Mouse (Mus musculus): ENCODE measurements around the gene Zfp931.
A peak's percentile ranks its signal among the peaks of the same experiment; 100 is the strongest.
"Not testable (repeated sequence)": the region's sequence is repeated elsewhere in the genome, so short reads cannot be mapped to it uniquely, and the experiment has no call there.

The Zfp931 gene

DNA sequence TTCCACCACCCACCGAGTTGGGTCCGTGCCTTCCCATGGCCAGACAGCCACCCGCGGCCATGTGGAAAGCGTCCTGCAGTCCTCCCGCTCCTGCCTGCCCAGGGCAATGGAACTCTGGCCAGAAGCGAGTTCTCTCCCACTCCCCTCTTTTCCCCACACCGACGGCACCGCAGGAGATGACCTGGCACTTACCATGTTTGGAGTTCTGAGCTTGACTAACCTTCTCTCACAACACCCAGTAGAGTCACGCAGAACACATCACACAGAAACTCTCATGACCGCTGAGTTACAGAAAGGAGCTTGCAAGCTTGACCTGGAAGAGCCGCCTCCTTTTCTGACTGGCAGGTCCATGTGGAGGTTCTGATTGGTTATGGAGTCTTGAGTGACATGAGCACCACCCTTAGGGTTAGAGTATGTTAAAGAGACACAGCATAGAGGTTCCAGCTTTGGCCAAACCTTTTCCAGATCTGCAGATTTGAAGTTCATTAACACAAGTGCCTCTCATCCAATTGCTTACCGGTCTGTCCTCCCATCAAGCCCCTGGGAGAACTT, at the start of gene Zfp931:
Zfp931 (minus strand) TSS at position 311 of the 552 bp plus-strand sequence.
- not testable (repeated sequence) for DNase-seq (ENCODE audit: low read depth, low spot score)

GRCm38 (mm10) chr2:178126041-178126820, 48.0 kb upstream of the Zfp931 start:
- DNase-seq (ENCODE audit: low read depth, low spot score): no peak

GRCm38 (mm10) chr2:178125427-178125826, 47.2 kb upstream of the Zfp931 start:
- no peak for DNase-seq (ENCODE audit: low read depth, low spot score)

GRCm38 (mm10) chr2:178123466-178123865, 45.2 kb upstream of the Zfp931 start:
- DNase-seq (ENCODE audit: low read depth, low spot score): no peak

DNA sequence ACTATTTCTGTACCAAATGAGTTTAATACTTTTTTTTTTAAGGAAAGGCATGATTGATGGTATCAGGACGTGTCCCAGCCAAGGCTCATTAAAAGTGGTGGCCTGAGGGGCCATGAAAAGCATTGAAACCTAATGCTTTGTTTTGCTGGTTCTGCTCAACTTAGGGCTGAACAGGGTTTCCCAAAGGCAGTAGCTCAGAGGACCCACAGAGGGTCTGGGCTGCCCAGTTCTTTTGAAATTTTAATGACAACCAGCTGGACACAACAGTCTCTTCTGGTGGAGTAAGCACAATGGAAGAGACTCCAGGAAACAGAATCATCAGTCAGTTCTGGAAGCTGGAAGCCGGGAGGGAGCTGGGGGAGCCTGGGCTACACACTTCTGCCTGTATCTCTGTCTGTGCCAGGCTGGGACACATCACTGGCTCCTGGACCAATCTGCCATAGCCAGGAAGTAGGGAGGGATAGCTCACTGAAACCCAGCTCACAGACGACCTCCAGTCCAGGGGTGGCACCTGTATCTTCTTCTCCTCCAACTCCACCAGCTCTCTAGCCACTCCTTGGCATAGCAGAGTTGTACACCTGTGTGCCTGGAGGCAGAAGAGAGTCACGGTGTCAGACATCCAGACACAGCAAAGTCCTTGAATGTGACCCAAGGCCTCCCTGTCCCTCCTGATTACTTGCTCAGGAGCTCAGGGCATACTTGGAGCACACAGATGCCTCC, 43.8 kb upstream of the Zfp931 start:
- no peak for DNase-seq (ENCODE audit: low read depth, low spot score)

DNA sequence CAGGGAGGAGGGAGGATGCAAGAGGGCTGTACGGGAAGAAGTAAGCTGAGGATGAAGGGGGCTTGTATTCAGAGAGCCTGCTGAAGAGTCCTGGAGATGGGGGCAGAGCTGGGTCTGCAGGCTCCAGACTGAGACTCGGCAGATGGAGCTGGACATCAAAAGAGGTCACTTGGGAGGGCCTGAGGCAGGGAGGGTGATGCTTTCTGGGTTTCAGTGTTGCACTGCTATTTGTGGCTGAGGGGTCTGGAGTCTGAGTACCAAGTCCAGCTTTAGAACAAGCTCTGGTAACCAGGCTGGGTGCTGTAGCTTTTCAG, 43.1 kb upstream of the Zfp931 start:
- no peak for DNase-seq (ENCODE audit: low read depth, low spot score)

DNA sequence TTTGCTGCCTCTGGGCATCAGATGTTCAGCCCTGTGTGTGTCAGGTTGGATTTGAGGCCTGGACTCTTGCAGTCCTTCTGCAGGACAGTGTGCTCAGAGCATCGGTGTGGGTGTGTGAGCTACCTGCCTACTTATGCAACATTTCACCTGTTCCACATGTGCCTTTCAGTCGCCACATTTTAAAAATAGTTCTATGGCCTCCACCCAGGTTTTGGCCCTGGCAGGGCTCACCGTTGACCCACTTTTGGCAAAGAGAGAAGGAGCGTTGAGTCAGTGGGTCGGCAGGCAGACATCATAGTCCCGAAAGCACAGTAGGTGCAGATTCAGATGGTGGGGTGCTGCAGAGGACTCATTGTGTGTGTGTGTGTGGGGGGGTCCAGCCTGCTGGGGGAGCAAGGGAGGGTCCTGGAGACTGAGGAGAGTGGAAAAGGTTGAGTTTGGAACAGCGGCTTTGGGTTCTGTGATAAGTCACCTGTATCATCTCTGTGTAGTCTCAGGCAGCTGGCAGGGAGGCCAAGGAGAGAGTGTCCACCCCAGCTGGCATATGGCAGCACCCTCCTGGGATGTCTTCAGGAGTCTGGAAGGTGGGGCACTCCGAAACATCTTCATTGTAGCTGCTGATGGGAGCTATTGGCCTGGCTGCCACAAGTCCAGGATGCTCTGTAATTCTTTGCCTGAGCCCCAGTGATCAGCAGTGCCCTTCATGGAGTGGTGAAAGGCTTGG, 42.5 kb upstream of the Zfp931 start:
- DNase-seq (ENCODE audit: low read depth, low spot score): no peak

DNA sequence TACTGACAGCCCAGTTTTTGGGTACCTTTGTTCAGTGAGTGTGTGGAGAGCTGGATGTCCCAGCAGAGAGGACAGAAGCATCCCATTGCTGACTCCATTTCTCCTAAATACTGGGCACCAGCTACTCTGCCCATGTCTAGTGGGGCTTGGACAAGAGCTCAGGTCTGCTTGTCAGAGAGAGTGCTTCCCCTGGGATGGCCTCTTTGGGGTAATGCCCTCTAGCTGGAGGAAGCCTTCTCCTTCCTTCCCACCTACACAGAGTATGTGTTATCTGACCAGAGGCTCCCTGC, 42.0 kb upstream of the Zfp931 start:
- DNase-seq (ENCODE audit: low read depth, low spot score): no peak

DNA sequence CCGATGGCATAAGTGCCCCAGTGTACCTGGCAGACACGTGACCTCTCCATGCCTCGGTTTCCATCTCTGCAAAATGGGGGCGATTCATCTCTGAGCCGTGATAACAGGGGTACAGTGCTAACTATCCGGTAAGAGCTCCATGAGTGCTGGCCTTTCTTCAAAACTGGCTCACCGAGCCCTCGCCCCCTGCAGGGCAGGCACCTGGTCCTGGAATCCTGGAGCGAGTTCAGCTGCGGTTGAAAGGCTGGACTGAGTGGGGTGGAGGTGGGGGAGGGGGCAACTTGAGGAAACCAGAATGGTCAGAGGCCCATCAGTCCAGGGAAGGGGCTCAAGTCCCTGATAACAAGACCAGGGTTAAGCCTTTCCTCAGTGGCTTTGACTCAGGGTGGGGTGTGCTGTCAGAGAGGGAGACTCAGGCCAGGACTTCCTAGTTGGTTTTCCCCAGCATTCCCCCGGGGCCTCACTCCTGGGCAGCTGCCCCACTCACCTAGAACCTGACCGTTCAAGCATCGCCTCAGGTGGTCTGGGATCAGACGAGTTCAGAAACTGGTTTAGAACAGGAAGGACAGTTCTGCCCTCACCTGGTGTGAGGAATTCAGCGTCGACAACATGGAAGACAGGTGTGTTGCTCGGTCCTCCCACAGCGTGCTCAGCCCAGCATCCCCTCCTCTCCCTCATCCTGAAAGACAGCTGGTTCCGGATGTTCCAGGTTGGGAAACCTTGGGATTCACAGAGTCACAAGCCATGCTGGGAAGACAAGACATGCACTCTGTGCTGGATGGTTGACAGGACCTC, 41.5 kb upstream of the Zfp931 start:
- DNase-seq (ENCODE audit: low read depth, low spot score): no peak

- DNase-seq (ENCODE audit: low read depth, low spot score): no peak
These were observed 40.7 kb upstream of the Zfp931 start, which contains the start of gene Phactr3 for GRCm38 (mm10) chr2:178118801-178119560. Phactr3 (plus strand) TSS chr2:178118975.

DNA sequence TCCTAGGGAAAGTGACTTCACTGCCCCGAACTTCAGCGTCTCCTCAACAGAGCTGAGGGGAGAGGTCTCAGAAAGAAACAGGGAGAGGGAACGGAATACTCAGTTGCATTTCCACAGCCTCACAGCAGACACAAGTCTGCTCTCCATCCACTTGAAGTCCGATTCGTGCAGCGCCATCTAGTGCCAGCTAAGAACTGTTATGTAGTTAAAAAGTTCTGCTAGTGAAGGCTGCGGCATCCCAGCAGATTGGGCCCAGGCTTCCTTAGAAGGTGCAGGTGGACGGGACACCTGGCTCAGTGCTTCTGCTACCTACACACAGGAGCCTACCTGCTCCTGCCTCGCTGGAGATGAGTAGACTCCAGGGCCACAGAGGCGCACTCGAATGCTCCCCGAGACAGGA, 39.7 kb upstream of the Zfp931 start:
- DNase-seq (ENCODE audit: low read depth, low spot score): peak; percentile 54

- DNase-seq (ENCODE audit: low read depth, low spot score): no peak
These were observed 23.7 kb upstream of the Zfp931 start for GRCm38 (mm10) chr2:178101957-178102356.

- no peak for DNase-seq (ENCODE audit: low read depth, low spot score)
These were observed 19.7 kb upstream of the Zfp931 start for GRCm38 (mm10) chr2:178098021-178098420.

- DNase-seq (ENCODE audit: low read depth, low spot score): no peak
These were observed 11.3 kb upstream of the Zfp931 start for GRCm38 (mm10) chr2:178089586-178089985.

DNA sequence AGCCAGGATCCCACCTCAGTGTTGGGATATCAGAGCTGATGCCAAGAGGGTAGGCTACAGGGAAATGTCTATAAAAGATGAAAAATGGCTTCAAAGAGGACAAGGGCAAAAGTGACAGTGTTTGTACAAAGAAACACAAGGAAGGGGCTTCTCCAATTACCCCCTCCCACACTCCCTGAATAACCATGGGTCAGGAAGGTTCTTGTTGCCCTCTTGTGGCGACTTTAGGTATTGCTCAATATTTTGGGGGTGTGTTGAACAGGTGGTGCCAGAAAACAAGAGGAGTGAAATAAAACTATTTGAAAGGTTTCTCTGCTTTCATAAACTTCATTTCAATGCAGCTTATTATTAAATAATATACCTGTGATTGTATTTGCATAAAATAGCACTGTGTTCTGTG, 20.1 kb downstream of the Zfp931 start:
- DNase-seq (ENCODE audit: low read depth, low spot score): peak; percentile 20

DNA sequence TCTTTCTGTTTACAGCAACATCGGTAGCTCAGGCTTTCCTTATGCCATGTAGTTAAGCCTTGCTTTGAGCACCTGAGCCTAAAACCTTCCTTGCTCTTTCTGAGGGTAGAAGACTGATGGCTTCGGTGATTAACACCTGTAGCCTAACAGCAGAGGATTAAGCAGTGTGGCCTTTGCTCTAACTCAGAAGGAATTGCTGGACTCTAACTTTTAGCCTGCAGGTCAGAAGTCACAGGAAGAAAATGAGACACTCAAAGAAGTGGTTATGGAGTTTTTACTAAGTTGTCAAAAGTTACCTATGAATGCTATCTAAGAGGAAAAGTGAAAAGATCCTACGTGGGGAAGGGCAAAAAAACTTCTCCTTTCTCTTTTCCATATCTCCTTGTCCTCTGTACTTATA, 50.7 kb downstream of the Zfp931 start:
- DNase-seq (ENCODE audit: low read depth, low spot score): not testable (repeated sequence)

- not testable (repeated sequence) for DNase-seq (ENCODE audit: low read depth, low spot score)
These were observed 54.4 kb downstream of the Zfp931 start for GRCm38 (mm10) chr2:178023861-178024260.

GRCm38 (mm10) chr2:178023011-178023611, 55.2 kb downstream of the Zfp931 start, which contains the start of gene Zfp971:
Zfp971 (plus strand) TSS chr2:178023284.
- DNase-seq (ENCODE audit: low read depth, low spot score): not testable (repeated sequence)

GRCm38 (mm10) chr2:178020773-178021172, 57.5 kb downstream of the Zfp931 start:
- not testable (repeated sequence) for DNase-seq (ENCODE audit: low read depth, low spot score)

DNA sequence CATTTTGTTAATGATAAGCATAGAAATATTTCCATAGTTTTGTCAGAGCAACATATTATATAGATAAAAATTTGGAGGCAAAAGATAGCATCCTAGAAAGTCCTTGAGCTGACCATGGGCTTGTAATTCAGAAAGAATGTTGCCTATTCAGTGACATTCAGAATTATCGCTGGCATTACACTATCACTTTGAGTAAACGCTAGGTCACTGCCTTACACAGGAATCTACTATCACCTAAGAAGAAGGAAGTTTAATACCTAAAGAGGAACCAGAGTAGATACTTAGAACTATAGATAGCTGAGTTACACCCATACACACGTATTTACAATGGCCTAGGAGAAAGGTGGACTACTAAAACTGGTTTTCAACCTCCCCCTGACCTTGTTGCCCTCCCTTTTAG, 58.8 kb downstream of the Zfp931 start:
- DNase-seq (ENCODE audit: low read depth, low spot score): not testable (repeated sequence)

Data from embryo, embryonic 11.5 days (tissue).